Mouse (Mus musculus): ENCODE data around the gene Tbcb.

DNA sequence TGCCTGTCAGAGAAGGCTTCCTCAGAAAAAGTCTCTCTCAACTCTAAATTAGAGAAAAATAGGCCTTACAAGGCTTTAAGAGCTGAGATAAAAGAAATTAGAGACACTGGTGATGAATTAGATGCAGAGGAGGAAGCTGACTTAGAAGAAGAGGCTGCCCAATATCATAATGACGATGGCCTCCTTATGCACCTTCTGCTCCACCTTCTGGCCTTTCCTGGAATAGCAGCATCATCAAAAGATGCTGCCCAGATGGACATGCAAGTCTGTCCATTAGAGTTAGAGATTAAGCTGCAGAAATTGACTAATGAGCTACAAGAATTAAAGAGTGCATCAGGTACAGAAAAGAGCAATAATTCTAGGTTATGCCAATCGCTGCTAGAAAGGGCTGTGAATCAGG, 26.7 kb downstream of the Tbcb start:
- TF ChIP-seq FLI1 (IDR thresholded peaks at IDR 0.05; ENCODE audit: low read length) (no peak), GATA1 (IDR thresholded peaks at IDR 0.05; ENCODE audit: borderline replicate concordance, low read length) (no peak)

All from megakaryocyte, embryonic 14.5 days (primary cell).